Mouse (Mus musculus) yolk sac, embryonic 10.5 days (tissue): ENCODE data around the gene Aym1.
A peak's percentile ranks its signal among the peaks of the same experiment; 100 is the strongest.
"Not testable (repeated sequence)": the region's sequence is repeated elsewhere in the genome, so short reads cannot be mapped to it uniquely, and the experiment has no call there.

ENCODE experiments used
- DNase-seq: peaks from one replicate; pipeline ENCODE4 v3.0.0-alpha.2; 2017; ENCODE audit warnings: low spot score

The Aym1 gene

DNA sequence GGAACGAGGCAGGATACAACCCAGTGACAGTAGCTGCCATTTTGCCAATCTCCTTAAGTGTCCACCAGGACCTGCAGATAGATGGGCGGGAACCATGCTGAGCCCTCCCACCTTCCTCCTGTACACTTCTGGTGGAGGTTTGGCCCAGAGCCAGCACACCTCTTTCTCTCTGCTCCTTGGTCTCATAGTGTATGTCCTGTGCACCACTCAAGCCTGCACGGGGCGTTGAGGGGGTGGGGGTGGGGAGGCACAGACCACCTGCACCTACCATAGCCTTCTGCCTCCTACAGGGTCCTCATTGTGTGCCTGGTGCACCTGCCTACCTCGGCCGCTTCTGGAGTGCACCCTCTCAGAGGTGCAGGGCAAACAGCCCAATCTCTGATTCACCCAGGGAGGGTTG, 4.5 kb upstream of the Aym1 start:
- no peak for DNase-seq

- no peak for DNase-seq
These were observed 2.8 kb upstream of the Aym1 start for GRCm38 (mm10) chr5:113354311-113354710.

DNA sequence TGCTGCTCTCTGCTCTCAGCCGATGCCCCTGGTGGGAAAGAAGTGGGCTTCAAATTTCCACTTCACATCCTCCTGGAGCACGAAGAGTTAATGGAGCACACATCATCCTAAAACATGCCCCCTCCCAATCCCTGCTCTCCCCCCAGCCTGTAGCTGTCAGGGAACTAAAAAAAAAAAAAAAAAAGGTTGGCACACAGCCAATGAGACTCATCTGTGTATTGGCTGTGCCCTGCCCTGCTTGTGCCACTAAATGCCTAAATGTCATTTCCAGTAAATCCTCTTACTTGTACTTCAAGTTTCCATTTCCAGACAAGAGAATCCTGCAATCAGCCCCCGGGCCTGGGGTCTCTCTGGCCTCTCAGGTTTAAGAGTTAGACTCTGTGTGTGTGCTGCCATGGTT, 562 bp downstream of the Aym1 start:
- no peak for DNase-seq

GRCm38 (mm10) chr5:113358833-113359232, 1.7 kb downstream of the Aym1 start:
- DNase-seq, result no peak

DNA sequence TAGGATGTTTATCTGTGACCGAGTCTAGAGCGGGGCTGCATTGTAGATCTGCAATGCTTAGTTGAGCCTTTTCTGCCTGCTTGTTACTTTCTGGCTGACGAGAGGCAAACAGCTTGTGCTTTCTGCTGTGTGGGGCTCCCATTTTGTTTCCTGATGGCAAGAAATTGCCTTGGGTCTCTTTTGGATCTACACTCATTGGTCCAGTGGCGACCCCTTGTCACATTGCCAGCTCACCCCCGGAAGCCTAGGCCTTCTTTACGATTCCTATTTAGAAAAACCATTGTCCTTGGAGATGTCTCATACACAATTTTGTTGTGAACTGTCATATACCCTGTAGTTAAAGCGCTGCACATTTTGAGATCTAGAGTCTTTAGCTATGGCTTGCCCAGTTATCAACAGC, 4.2 kb downstream of the Aym1 start:
- no peak for DNase-seq

DNA sequence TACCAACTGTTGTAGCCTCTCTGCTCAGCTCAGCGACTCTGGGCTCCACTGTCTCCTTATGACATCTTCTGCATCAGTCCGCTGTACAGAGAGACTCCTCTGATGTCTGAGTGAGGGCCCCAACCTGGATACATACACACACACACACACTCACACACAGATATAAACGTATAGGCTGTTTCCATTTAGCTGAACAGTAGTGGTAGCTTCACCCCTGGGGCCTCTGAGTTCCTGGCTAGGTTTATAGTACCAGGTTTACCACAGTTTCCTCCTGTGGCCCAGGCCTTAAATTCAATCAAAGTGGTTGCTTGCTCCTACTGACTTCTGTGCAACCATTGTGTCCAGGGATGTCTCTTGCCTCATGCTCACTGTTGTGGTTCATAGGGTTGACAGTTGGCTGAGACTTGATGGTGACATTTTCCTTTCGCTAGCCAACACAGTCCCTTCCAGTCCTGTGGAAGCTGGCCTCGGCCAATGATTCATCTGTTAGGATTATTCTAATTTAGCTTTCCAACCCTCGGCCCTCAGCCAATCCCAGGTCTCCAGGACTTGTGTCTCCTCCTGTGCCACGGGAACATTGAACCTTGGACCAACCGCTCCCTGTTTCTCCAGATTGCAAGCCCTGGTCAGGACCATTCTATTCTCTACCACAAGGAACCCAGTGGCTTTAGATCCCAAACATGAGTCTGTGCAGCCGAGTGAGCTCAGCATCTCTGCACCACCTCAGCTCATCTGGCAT, 5.3 kb downstream of the Aym1 start:
- DNase-seq, result no peak

GRCm38 (mm10) chr5:113363177-113363576, 6.1 kb downstream of the Aym1 start:
- no peak for DNase-seq

DNA sequence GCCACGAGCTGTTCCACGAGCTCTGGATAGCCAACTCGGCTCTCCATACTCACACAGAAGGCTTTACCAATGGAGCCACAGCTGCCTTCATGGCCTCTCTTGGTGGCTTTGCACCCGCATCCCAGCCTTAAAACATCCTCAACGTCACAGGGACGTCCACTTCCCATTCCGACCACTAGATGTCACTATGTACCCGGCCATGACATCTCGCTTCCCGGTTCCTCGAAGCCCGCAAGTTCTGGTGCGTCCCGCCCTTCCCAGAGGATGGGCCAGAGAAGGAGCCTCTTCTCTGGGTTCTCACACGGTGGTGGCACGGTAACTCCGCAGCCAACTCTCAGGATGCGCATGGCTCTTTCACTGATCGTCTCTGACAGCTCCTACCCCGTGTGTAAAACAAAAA, 8.8 kb downstream of the Aym1 start:
- peak; percentile 29 for DNase-seq

- not testable (repeated sequence) for DNase-seq
These were observed 10.6 kb downstream of the Aym1 start for GRCm38 (mm10) chr5:113367726-113368125.

GRCm38 (mm10) chr5:113369262-113369868, 12.3 kb downstream of the Aym1 start:
- DNase-seq, result no peak

DNA sequence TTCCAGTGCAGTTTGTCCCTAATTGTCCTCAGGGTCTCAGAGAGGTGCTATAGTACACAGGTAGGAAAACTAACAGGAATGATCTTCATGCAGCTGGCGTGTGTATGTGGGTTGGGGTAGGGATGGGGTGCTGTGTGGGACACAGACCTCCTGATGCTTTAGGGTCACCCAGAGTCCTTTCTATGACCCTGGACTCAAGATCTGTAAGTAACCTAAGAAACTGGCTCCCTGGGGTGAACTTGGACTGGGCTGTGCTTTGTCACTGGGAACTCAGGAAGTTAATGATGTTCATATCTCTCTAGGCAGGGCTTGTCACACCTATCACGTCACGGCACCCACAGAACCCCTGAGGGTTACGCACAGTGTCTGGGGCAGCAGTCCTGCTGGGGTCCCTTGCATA, 15.4 kb downstream of the Aym1 start:
- no peak for DNase-seq

DNA sequence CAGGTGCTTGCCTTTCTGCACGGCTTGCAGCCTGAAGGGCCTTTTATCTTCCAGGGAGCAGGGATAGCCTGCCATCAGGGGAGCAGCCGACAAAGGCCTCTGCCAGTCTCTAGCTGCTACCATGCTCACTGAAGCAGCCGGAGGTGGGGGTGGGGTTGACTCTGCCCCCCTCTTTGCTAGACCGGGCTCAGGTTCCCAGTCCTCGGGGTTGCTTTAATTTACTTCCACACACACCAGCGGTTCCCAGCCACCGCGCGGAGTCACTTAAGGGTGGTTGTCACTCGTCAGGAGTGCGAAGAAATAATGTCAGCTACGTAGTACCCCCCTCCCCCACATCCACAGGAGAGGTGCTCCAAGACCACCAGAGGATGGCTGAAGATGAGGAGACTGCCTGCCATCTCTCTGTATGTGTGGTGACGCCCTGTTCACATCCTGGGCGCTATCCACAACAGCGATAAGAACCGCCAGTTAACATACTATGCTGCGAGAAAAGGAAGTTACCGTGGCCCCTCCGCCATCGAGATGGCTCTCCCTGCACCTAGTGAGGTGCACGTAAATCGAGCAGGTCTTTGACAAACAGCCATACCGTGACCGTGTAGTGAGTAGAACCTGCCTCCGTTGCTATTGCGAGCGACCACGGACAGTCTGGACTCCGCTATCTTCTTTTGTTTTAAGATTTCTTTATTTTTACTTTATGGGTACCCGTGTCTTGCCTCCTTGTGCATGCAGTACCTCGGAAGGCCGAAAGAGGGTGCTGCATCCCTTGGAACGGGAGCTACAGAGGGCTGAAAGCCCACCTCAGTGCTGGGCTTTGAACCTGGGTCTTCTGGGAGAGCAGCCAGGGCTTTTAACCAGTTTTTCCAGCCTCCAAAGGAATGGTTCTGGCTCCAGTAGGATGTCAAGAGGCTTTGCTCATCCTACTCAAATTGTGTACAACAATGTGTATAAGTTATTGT, 16.2 kb downstream of the Aym1 start:
- DNase-seq, result no peak

DNA sequence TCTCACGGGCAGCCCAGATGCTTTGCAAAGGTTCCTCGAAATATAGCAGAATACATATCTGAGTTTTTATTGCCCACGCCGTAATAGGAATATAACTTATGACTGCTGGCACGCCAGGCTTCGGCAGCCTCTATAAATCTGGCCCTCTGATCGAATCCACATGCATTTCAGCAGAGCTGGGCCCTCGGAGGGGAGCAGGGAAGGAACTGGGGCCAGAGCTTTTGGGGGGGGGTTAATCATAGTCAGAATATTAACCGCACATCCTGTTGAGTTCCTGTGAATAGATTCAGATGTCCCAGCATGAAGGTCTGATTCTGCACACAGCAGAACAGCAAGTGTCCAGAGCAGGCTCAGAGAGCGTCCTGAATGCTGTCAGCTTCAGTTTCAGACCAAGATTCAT, 17.2 kb downstream of the Aym1 start:
- DNase-seq, result no peak

DNA sequence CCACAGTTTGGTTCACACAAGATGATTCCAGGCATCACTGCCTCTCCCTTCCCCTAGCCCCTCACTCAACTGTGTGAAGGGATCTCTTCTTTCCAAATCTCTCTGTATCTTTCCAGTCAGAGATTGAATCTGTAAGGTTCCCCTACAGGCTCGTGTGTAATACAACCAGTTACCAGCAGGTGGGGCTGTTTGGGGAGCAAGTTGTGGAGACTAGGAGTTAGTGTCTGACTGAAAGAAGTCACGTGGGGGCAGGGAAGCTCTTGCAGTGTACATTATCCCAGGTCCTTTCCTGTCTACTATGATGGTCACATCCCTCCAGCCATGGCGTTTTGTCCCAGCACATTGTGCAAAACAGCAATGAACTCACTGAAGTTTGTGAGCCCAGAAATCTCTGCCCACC, 18.7 kb downstream of the Aym1 start:
- no peak for DNase-seq

DNA sequence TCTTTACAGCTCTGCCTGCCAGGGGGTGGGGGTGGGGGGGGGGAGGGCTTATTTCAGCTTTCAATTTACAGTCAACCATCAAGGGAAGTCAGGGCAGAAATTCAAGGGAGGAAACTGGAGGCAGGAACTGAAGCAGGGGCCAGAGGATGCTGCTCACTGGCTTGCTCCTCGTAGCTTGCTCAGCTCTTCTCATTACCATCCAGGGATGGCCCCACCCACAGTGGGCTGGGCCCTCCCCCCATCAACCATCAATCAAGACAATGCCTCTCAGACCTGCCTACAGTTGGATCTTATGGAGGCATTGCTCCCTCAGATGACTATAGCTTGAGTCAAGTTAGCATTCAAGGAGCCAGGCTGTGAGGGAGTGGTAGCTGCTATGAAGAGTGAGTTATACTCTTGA, 19.2 kb downstream of the Aym1 start:
- DNase-seq, result no peak

- DNase-seq, result no peak
These were observed 22.3 kb downstream of the Aym1 start for GRCm38 (mm10) chr5:113379416-113379815.

DNA sequence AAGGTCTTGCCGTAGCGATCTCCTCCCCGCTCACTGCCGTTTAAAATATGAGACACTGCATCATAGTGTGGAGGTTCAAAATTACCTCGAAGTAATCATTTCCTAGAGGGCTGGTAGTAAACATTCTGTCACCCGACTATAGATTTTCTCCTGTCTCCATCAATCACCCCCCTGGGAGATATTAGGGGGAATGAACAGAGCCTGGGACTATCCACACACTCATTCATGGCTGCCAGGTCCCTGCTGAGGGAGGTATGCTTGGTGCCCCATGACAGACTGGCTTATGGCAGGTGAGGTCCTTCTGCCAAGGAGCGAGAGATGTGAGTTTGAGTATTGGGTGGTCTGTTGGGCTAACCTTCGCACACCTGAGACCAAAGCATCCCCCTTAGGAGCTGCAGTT, 23.5 kb downstream of the Aym1 start:
- DNase-seq, result no peak

- no peak for DNase-seq
These were observed 25.5 kb downstream of the Aym1 start for GRCm38 (mm10) chr5:113382580-113382979.

DNA sequence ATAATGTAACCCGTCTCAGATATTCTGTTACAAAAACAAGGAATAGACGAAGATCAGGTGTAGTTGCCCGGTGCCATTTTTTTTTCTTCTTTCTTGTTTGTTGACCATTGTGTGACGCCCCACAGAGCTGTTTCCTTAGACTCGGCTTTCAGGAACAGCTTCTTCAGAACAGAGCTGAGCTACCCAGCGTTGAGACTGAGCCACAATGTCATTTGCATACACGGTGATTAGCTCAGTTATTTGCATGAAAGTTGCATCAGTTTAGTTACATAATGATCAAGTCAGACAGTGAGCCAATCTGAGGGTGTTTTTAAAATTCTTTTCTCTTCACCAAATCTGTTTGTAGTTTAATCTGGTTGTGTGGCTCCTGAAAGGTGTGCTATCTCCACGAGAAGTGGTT, 36.7 kb downstream of the Aym1 start:
- DNase-seq, result no peak

- DNase-seq, result no peak
These were observed 39.3 kb downstream of the Aym1 start for GRCm38 (mm10) chr5:113396286-113396934.

GRCm38 (mm10) chr5:113397443-113398317, 40.6 kb downstream of the Aym1 start:
- DNase-seq, result no peak
